Mouse (Mus musculus): Measurements from ENCODE around the gene Gls.
A peak's percentile ranks its signal among the peaks of the same experiment; 100 is the strongest.

The Gls gene

DNA sequence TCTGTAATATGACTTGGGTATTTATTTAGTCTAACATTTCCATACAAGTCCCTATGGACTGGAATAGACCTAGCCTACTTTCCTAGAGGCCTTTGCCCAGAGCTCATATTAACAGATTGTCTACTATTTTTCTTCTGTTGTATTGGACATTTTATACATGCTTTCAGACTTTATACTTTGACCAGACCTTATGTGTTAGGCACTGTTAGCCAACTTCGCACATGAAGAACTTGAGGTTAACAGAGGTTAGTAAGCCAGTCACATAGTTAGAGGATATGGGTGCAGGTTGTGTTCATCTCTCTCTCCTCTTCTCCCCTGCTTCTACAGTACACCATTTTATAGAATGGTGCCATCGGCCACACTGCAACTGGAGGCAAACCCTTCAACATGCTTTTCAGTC lies 75.0 kb downstream of the Gls start:
- no peak for DNase-seq (ENCODE audit: low spot score in 2 of 2)

DNA sequence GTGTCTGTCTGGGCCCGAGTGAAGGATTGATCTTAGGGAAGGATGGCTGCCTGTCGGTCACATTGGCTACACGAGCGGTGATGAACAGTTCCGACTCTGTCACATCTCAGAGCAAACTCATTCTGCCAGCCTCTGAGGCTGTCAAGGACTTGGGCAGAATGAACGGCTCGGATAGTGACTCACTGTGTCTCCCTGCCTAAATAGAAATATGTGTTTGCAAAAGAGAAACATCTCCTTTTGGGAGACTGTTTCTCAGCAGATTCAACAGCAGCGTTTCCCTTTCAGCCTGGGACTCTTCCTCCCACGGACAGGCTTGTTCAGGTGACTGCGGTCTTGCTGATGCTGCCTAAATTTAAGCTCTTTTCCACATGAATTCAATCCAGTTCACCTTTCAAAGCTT lies 76.7 kb downstream of the Gls start:
- DNase-seq (ENCODE audit: low spot score in 2 of 2): no peak

GRCm38 (mm10) chr1:52154890-52155289 lies 78.1 kb downstream of the Gls start:
- no peak for DNase-seq (ENCODE audit: low spot score in 2 of 2)

GRCm38 (mm10) chr1:52152936-52153335 lies 80.1 kb downstream of the Gls start:
- no peak for DNase-seq (ENCODE audit: low spot score in 2 of 2)

DNA sequence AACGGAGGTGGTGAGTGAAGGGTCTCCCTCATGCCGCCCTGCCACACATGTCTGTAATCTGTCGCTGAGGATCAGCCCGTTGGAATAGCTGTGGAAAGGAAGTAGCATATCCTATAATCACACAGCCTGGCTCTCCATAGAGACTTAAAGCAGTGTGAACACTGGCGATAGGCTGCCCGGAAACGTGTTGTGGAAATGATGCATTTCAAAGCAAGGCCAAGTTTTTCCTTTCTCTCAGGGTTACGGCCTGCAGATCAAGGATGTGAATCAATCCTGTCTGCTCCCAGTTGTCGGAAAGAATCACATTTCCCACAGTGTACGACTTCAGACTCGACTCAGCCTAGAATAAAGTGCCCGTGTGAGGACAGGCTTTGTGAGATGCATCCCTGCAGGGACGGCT lies 80.7 kb downstream of the Gls start:
- no peak for DNase-seq (ENCODE audit: low spot score in 2 of 2)

DNA sequence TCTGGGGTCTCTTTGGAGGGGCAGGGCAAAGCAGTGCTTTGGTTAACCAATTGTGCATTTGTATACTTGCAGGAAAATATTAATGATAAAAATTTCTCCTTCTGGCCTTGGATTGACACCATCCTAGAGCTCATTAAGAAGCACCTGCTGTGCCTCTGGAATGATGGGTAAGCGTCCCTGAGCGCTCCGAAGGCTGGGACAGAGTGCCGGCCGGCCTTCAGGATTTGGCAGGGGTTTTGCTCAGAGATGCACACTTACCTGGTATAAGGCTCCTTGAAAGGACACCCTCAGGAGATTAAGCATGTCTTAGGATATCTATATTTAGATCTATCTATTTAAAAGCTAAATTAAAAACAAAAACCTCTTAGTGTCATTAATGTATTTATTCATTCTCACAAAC lies 81.9 kb downstream of the Gls start:
- DNase-seq (ENCODE audit: low spot score in 2 of 2): no peak

DNA sequence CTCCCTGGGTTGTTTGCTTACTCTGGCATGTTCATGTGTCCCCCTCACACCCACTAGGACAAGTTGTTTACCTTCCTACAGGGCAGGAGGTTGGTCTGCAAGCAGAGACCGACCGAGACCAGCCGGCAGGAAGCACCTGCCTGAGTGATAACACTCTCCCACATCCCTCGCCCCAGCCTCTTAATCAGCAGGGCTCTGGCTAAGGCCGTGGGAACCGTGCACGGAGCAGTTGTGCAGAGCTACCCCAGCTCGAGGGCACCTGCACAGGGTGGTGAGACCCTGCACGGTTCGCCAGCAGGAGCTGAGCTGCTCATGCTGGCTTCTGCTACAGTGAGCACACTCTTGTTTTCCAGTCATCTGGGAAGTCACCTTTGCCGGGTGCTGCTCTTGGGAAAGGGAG lies 82.4 kb downstream of the Gls start:
- no peak for DNase-seq (ENCODE audit: low spot score in 2 of 2)

DNA sequence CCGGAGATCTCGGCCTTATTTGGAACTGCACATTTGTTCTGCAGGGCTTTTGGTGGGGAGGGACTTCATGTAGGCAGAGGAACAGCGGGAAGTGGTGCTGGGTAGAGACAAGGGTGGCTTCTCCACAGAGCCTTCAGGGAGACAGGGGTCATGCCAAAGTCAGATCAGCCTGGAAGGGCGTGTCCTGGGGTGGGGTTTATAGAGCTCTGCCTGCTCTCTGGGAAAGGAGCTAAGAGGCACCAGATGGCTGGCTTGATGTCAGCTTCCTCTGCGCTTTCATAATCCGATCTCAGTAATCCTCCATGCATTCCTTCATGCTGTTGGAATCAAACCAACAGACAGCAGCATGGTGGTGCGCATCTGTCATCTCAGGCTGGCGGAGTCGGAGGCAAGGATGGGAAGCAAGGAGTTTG lies 83.1 kb downstream of the Gls start:
- DNase-seq (ENCODE audit: low spot score in 2 of 2): peak in 1 of 2 experiments; percentile 53

DNA sequence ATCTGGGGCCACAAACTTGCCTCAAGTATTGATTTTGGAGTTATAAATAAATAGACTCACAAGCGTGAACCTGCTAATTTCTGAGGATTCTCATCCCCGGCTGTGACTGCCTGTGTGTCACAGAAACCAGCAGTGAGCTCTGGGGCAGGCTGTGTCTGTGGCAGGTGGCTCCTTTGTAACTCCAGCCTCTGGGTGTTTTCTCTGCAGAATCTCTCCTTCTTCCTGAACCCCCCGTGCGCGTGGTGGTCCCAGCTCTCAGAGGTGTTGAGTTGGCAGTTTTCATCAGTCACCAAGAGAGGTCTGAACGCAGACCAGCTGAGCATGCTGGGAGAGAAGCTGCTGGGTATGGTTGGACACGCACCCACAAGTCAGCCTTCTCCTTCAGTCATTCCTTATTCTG lies 84.3 kb downstream of the Gls start:
- no peak for DNase-seq (ENCODE audit: low spot score in 2 of 2)

DNA sequence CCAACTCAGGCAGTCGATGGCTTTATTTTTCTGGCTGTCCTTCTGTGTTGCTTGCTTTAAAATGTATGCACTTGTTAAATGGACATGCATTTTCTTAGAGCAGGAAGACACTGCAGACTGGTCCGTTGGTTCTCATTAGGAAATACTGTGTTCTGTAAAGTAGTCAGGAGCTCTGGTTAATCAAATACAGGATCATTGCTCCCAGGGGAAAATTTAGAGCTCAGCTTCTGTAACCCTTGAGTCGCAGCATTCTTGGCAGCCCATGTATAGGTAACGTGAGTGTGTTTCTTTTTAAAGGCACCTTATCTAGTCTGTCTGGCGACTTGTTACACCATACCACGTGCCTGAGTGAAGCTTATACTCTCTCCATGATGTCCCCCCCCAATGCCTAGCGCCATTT lies 84.9 kb downstream of the Gls start:
- DNase-seq (ENCODE audit: low spot score in 2 of 2): no peak

DNA sequence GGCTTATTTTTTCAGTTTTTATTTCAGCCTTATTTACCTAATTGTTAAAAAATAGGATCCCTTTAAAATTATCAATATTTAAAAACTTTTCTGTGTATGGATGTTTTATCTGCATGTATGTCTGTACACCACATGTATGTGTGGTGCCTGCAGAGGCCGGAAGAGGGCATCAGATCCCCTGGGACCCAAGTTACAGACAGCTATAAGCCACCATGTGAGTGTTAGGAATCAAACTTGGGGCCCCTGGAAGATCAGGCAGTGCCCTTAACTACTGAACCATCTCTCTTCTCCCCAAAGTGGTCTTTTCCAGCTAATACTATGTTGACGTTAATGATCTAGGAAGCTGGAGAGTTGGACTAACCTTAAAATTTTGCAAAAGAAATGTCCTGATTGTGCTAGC lies 85.6 kb downstream of the Gls start:
- no peak for DNase-seq (ENCODE audit: low spot score in 2 of 2)

DNA sequence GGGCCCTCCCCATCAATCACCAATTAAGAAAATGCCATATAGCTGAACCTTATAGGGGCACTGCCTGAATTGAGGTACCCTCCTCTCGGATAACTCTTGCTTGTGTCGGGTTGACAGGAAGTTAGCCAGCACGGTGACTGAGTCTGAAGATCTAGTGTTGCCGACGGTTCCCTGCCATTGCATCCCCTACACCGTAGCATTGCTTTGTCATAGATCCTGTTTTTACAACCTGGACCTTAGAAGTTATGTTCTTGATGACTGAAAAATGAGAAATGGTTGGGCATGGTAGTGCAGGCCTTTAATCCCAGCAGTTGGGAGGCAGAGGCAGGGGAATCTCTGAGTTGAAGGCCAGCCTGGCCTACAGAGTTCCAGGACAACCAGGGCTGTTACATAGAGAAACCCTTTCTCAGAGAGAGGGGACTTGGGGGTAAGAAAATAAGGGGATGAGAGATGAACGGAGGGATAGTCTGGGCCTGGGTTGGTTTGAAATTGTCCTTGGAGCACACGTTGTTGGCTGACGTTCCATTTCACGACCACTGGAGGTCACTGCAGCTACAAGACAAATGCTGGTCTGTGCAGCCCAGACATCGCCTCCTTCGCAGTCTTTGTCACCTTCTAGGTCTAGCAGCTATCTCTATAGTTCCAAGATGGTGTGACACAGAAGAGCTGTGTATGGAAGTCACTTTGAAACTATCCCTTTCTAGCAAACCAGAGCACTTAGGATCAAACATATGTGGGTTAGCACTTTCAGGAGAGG lies 86.6 kb downstream of the Gls start:
- DNase-seq (ENCODE audit: low spot score in 2 of 2): peak in 1 of 2 experiments; percentile 54

GRCm38 (mm10) chr1:52144907-52145306 lies 88.1 kb downstream of the Gls start:
- no peak for DNase-seq (ENCODE audit: low spot score in 2 of 2)

- no peak for DNase-seq (ENCODE audit: low spot score in 2 of 2)
Measured at GRCm38 (mm10) chr1:52143596-52144156, 89.4 kb downstream of the Gls start.

DNA sequence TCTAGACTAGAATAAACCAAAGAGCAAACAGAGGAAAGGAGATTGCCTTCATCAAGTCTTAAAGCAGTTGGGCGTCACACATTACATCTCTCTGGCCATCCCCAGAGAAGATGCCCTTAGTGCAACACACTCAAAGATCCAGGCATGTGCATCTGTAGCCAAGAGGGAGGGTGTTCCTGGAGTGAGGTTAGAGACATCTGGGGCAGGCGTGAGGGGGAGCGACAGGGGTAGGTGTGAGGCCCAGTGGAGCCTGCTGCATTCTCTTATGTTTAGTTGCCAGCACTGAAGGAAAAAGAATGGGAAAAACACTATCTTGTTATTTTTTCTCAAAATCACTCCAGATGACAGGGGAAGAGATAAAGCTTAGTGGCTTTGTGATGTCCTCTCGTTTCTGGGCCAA lies 89.8 kb downstream of the Gls start:
- no peak for DNase-seq (ENCODE audit: low spot score in 2 of 2)

- DNase-seq (ENCODE audit: low spot score in 2 of 2): no peak
Measured at GRCm38 (mm10) chr1:52142117-52142516, 90.9 kb downstream of the Gls start.

DNA sequence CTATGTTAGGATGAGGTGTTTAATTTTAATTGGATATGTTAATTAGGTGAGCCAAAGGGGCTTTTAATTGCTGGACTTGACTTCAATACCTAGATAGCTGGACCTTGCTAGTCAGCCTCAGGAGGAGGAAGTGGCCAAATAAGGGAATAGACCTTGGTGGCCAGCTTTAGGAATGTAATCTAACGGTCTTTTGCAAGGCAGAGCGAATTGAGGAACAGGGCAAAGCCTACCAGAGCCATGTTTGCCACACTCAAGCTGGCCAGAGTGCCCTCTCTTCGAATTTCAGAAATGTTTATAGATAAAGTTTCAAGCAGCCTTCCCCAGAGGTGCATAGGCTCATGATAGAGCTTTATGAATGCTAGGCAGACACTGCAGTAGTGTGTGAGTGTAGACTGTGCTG lies 91.5 kb downstream of the Gls start:
- DNase-seq (ENCODE audit: low spot score in 2 of 2): no peak

DNA sequence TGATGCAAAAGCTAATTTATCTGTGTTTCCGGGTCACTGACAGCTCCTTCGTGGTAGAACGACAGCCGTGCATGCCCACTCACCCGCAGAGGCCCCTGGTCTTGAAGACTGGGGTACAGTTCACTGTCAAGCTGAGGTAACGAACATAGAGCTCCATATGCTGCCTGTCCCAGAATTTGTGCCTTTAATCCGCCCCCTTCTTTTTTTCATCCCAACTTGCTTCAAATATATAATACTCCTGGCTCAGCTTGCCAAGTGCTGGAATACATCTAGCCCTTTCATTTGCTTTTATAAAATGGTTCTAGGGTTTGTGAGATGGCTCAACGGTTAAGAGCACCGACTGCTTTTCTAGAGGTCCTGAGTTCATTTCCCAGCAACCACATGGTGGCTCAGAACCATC lies 92.5 kb downstream of the Gls start:
- no peak for DNase-seq (ENCODE audit: low spot score in 2 of 2)

GRCm38 (mm10) chr1:52137292-52137691 lies 95.7 kb downstream of the Gls start:
- no peak for DNase-seq (ENCODE audit: low spot score in 2 of 2)

GRCm38 (mm10) chr1:52133254-52133653 lies 99.8 kb downstream of the Gls start:
- DNase-seq (ENCODE audit: low spot score in 2 of 2): no peak

DNA sequence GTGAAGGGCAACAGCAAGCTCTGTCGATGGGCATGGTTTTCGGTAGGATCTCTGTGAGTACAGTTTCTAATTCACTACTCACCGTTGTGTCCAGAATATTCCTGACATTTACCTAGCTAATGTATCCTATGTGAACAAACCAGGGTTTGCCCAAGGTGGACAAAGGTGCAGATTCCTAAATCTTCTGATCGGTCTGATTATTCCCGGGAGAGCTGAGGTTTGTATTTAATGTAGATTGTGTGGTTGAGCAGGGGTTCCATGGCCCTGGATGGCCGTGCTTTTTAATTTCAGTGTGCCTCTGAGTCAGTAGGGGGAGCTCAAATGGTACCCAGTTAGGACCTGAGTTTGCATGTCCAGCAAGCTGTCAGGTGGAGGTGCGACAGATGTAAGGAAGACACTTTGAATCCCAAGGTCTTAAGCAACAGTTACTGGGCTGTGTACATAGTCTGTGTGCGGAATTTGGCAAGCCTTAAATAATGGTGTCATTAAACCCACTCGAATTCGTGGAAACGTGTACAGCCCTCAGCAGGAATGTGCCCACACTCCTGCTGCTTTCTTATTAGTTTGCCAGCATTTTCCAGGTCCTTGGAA lies 101.2 kb downstream of the Gls start:
- DNase-seq (ENCODE audit: low spot score in 2 of 2): no peak

DNA sequence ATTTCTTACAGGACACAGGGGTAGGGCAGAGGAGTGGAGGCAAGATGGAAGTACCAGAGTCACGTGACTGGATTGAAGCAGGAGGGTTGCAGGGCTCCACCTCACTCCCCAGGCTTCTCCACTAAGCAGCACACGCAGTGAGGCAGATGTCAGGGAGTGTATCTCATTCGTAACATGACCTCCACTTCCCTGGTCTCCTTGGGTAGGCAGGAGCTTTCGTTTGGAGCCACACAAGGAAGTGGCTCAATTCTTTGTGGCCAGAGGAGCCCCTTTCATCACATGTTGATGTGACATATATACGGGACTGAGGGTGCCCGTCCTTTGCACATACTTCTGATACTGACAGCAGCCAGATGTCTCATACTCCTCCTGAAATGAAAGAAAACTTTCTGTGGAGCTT lies 103.2 kb downstream of the Gls start:
- DNase-seq (ENCODE audit: low spot score in 2 of 2): no peak

DNA sequence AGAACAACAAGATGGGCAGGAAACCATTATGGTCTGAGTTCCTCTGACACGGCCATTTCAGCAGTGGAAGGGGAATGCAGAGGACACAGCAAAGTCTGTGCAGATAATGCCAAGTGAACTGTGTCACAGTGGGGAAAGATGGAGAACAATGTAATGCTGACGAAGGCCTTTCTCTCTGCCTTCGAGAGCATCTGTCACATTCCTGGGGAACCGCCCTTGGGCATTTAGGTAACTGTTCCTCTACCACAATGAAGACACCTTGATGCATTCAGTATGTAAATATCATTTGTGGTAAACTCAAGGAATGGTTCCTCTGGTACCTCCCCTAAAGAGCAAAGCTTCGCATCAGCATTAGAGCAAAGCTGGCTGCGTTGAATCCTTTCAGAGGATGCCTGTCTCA lies 105.7 kb downstream of the Gls start:
- DNase-seq (ENCODE audit: low spot score in 2 of 2): no peak

All from cerebellum, postnatal 4 days (tissue).